Mouse (Mus musculus) heart, embryonic 14.5 days (tissue): ENCODE measurements around the gene F2. TPM values are rescaled to one million over a fixed set of nuclear protein-coding genes. Genes with fewer than 3 reads are reported as not detected.
A peak's percentile ranks its signal among the peaks of the same experiment; 100 is the strongest.

Experiments used
- ATAC-seq: fragments of 200-750 bp; cut with Nextera tagmentation; 2 replicates; pipeline ENCODE4 v1.8.0; 2017; ENCODE audit warnings: low read depth, moderate TSS enrichment; ENCODE audit not compliant: insufficient number of reproducible peaks, insufficient read depth, low FRiP score
- H3K27ac ChIP-seq, 2 experiments: fragments of 200-500 bp in 1 of 2; fragments of 300-500 bp in 1 of 2; sonication (generic) in 1 of 2; replicated peaks in 1 of 2; 2 replicates each; pipeline ENCODE4 v1.5.1; 2012 to 2014; ENCODE audit warnings: low read depth in 2 of 2, low read length in 2 of 2, control low read depth in 1 of 2, mild to moderate bottlenecking in 1 of 2, mixed read lengths in 1 of 2; ENCODE audit not compliant: control insufficient read depth in 1 of 2, insufficient read depth in 1 of 2
- H3K27me3 ChIP-seq: fragments of 300-500 bp; sonication (generic); 2 replicates; pipeline ENCODE4 v1.6.1; 2014; ENCODE audit warnings: mild to moderate bottlenecking, low read length, control low read depth; ENCODE audit not compliant: control insufficient read depth, insufficient read depth
- H3K36me3 ChIP-seq: fragments of 300-500 bp; sonication (generic); 2 replicates; pipeline ENCODE4 v1.6.1; 2014; ENCODE audit warnings: mild to moderate bottlenecking, control low read depth, low read length, mixed read lengths; ENCODE audit not compliant: control insufficient read depth, insufficient read depth
- H3K4me1 ChIP-seq, 2 experiments: fragments of 200-500 bp in 1 of 2; fragments of 300-500 bp in 1 of 2; sonication (generic) in 1 of 2; 2 replicates each; pipeline ENCODE4 v1.6.1; 2012 to 2014; ENCODE audit warnings: low read length in 2 of 2, control low read depth in 1 of 2, mixed read lengths in 1 of 2; ENCODE audit not compliant: control insufficient read depth in 2 of 2, insufficient read depth in 2 of 2
- H3K4me2 ChIP-seq: fragments of 300-500 bp; sonication (generic); 2 replicates; pipeline ENCODE4 v1.6.1; 2014; ENCODE audit warnings: mild to moderate bottlenecking, low read length
- H3K4me3 ChIP-seq, 2 experiments: fragments of 200-500 bp in 1 of 2; fragments of 300-500 bp in 1 of 2; sonication (generic) in 1 of 2; 2 replicates each; pipeline ENCODE4 v1.5.1; 2012 to 2014; ENCODE audit warnings: low read length in 2 of 2, mild to moderate bottlenecking in 2 of 2, control low read depth in 1 of 2, low read depth in 1 of 2, moderate library complexity in 1 of 2; ENCODE audit not compliant: control insufficient read depth in 1 of 2, insufficient read depth in 1 of 2
- H3K9ac ChIP-seq: fragments of 300-500 bp; sonication (generic); 2 replicates; pipeline ENCODE4 v1.6.1; 2014; ENCODE audit warnings: mild to moderate bottlenecking, low read length
- H3K9me3 ChIP-seq: fragments of 300-500 bp; sonication (generic); 2 replicates; pipeline ENCODE4 v1.6.1; 2016; ENCODE audit warnings: low read length, control low read depth; ENCODE audit not compliant: control insufficient read depth
- WGBS: fragments of 180-500 bp; shearing (Covaris S2); extraction: QIAGEN DNeasy Blood & Tissue Kit; methylation state at CpG from one replicate; pipeline ENCODE4 v1.1.7; 2014; 5-methylcytosine and 5-hydroxymethylcytosine counted together
- polyA plus RNA-seq: library from polyadenylated mRNA; unstranded; fragments of >200 nt; fragmentation: Nextera tagmentation; extraction: Ambion mirVana; gene quantifications from 2 replicates; pipeline ENCODE4 v1.2.1, GENCODE M21; 2014

Gene F2
- polyA plus RNA-seq, 1 experiment from 2014 or later, result 0.23 TPM

DNA sequence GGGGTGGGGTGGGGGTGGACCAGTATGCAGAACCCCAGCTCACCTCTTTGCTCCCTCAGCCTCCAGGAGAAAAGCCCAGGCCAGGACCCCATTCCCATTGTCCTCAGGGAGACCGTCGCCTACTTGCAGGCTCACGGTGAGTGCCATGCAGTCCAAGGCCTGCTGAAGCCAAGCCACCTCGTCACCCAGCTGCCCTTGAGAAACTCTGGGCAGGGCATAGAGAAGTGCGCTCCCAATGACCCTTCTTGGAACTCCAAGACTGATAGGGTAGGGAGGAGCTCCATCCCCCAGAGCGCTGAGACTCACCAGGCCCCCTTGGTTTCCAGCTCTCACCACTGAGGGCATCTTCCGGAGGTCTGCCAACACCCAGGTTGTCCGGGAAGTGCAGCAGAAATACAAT lies 33.1 kb upstream of the F2 start:
- H3K9me3 ChIP-seq, result no peaks in the 10 kb centered on the region
- peaks cover 92% of the 10 kb centered on the region for H3K36me3 ChIP-seq
- no peak overlapping the region for H3K4me3 ChIP-seq
- H3K27ac ChIP-seq, result no peak overlapping the region
- no peak overlapping the region for H3K4me2 ChIP-seq
- 86% methylated on average over 8 of the region's 8 CpGs for WGBS
- no peak for ATAC-seq
- H3K9ac ChIP-seq, result no peak overlapping the region
- peaks cover 4 to 5% of the 10 kb centered on the region in 2 experiments; a peak in 3 of 4 replicates for H3K4me1 ChIP-seq
- H3K27me3 ChIP-seq, result no peaks in the 10 kb centered on the region

DNA sequence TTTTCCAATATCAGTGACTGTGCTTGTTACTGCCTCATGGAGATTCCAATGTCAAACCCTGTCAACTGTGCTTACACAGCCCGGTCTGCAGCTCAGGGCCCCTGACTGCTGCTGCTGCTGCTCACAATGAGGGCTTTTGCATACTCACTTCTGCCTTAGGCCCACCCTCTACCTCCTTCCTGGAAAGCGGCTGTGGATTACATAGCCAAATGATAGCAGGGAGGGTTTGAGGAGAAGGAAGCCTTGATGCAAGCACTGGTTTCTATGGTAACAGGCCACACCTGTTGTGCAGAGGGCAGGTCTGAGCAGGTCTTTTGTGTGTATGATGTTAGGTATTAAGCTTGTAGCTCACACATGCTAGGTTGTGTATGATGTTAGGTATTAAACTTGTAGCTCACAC lies 31.5 kb upstream of the F2 start:
- H3K9me3 ChIP-seq, result no peaks in the 10 kb centered on the region
- H3K27ac ChIP-seq, result no peak overlapping the region
- H3K36me3 ChIP-seq, result peaks cover 94% of the 10 kb centered on the region
- H3K27me3 ChIP-seq, result no peaks in the 10 kb centered on the region
- no peak overlapping the region for H3K9ac ChIP-seq
- H3K4me2 ChIP-seq, result no peak overlapping the region
- 54% methylated on average over 2 of the region's 2 CpGs for WGBS
- no peak overlapping the region for H3K4me3 ChIP-seq
- H3K4me1 ChIP-seq, result peaks cover 4 to 5% of the 10 kb centered on the region in 2 experiments; a peak in 3 of 4 replicates
- ATAC-seq, result no peak

DNA sequence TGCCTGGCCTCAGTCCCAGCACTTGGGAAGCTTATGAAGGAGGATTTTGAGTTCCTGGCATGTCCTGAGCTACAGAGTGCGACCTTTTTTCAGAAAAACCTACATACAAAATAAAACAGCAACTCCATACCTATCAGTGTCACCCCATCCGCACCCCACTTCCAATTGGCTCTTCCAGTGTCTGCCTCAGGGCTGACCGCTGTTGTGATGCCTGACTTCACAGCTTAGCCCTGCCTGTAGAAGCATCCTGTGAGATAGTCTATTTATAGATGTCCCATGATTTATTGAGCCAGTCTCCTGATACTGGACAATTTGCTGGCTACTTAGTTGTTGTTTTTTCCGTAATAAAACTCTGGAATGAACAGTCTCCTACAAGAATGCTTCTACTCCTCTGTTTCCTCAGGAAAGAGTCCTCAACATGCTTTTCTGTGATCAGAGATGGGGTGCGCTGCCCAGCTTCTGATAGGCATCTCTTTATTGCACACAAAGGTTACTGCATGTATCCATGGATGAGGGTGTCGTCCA lies 30.2 kb upstream of the F2 start:
- H3K4me2 ChIP-seq, result no peak overlapping the region
- H3K4me3 ChIP-seq, result no peak overlapping the region
- 79% methylated on average over 6 of the region's 6 CpGs for WGBS
- no peaks in the 10 kb centered on the region for H3K9me3 ChIP-seq
- ATAC-seq, result no peak
- no peak overlapping the region for H3K27ac ChIP-seq
- no peaks in the 10 kb centered on the region for H3K27me3 ChIP-seq
- no peak overlapping the region for H3K9ac ChIP-seq
- H3K36me3 ChIP-seq, result peaks cover 94% of the 10 kb centered on the region
- H3K4me1 ChIP-seq, result peaks cover 4 to 5% of the 10 kb centered on the region in 2 experiments; a peak in 3 of 4 replicates

DNA sequence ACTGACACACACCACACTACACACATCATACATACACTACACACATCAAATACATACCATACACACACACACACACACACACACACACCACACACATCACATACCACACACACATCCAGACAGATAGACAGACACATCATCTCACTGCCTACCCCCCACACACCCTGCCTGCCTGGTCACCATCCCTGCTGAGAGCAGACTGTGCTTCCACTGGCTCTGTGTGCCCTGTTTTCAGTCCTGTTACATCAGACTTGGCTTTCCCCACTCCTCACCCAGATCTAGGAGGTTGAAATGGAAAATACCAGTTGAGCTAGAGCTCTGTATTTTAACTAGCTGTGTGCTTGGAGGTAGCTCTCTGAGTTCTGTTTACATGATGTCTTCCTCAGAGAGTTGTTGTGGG lies 28.6 kb upstream of the F2 start:
- ATAC-seq, result no peak
- H3K9ac ChIP-seq, result no peak overlapping the region
- peaks cover 4 to 5% of the 10 kb centered on the region in 2 experiments; a peak in 3 of 4 replicates for H3K4me1 ChIP-seq
- no peaks in the 10 kb centered on the region for H3K9me3 ChIP-seq
- no peaks in the 10 kb centered on the region for H3K27me3 ChIP-seq
- peaks cover 93% of the 10 kb centered on the region for H3K36me3 ChIP-seq
- no peak overlapping the region for H3K4me2 ChIP-seq
- H3K4me3 ChIP-seq, result no peak overlapping the region
- H3K27ac ChIP-seq, result no peak overlapping the region

DNA sequence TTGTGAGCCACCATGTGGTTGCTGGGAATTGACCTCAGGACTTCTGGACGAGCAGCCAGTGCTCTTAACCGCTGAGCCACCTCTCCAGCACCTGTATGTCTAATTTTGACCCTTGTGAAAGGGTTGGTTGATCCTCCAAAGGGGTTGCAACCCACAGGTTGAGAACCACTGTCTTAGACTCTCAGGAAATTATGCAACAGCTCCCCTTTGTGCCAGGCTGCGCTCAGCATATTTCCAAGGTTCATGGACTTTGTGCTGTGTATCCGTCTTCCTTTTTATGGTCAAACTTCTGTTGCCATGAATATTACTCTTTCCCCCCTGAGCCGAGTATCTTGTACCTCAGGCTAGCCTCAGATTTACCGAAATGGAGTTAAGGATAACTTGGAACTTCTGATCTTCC lies 24.8 kb upstream of the F2 start:
- H3K9me3 ChIP-seq, result no peaks in the 10 kb centered on the region
- no peak overlapping the region for H3K4me2 ChIP-seq
- H3K4me3 ChIP-seq, result no peak overlapping the region
- WGBS, result 93% methylated on average over 6 of the region's 6 CpGs
- H3K4me1 ChIP-seq, result peaks cover 9 to 11% of the 10 kb centered on the region in 2 experiments
- H3K27me3 ChIP-seq, result no peaks in the 10 kb centered on the region
- H3K9ac ChIP-seq, result no peak overlapping the region
- peaks cover 94% of the 10 kb centered on the region for H3K36me3 ChIP-seq
- H3K27ac ChIP-seq, result no peak overlapping the region
- ATAC-seq, result no peak

DNA sequence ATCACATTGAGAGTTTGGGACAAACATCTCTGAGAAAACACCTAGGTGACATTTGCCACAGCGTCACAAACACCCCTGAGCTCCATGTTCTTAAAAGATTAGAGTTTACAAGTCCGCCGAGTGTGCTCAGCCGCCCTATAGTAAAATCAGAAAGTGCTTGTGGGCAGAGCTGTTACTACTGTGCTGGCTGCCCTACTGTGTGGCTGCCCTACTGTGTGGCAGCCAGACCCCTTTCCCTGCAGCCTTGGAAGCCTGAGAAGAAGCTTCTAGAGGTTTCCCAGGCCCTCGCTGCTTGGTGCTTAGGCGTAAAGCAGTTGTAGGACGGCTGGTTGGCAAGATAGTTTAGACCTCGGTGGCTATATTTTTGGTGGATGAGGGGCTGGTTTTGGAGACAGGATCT lies 23.4 kb upstream of the F2 start:
- Histone ChIP-seq H3K9ac (no peak overlapping the region), H3K4me3 (no peak overlapping the region), H3K27ac (no peak overlapping the region), H3K4me2 (no peak overlapping the region), H3K4me1 (peaks cover 19 to 25% of the 10 kb centered on the region in 2 experiments), H3K9me3 (no peaks in the 10 kb centered on the region), H3K36me3 (peaks cover 98% of the 10 kb centered on the region), H3K27me3 (no peaks in the 10 kb centered on the region)
- WGBS, result 91% methylated on average over 8 of the region's 8 CpGs
- ATAC-seq, result no peak

DNA sequence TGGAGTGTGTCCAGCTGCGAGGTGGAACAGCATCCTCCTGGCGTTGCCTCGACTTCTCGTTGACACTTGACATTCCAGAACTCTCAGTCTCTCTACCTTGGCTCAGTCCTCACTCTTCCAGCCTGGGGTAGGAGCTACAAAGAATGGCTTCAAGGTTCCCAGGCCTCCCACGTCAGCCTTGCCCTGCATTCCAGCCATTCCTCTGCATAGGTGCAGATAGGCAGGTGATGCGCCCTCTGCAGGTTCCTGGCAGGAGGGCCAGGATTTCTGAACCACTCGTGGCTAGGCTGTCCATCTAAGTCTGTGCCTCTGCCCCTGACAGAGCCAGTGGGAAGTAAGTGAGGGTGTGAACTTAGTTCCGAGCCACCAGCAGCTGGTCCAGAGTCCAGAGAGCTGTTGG lies 20.6 kb upstream of the F2 start:
- no peaks in the 10 kb centered on the region for H3K27me3 ChIP-seq
- no peak overlapping the region for H3K4me3 ChIP-seq
- H3K36me3 ChIP-seq, result peaks cover 84% of the 10 kb centered on the region
- H3K4me2 ChIP-seq, result peak overlapping the region; percentile 19
- no peak overlapping the region for H3K9ac ChIP-seq
- WGBS, result 44% methylated on average over 8 of the region's 8 CpGs
- no peaks in the 10 kb centered on the region for H3K9me3 ChIP-seq
- peak overlapping the region; percentile 25 to 75; a peak in 2 of 4 replicates for H3K27ac ChIP-seq
- peaks cover 32 to 47% of the 10 kb centered on the region in 2 experiments for H3K4me1 ChIP-seq
- no peak for ATAC-seq

DNA sequence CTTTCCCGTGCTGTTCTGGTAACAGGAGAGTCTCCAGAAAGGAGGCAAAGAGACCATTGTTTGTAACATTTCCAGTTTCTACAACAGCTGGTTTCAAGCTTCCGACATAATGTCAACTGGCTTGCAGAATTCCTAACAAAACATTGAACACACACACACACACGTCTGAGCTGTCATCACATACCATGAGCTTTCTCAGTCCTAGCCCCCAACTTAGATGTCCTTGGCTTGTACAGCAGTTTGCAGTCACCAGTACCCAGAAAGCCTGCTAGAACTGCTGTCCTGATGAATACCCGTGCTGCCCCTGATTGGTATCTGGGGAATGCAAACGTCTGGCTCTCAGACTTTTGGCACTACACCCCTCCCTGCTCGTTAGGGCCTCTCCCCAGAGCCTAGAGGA lies 19.6 kb upstream of the F2 start:
- Histone ChIP-seq H3K27me3 (no peaks in the 10 kb centered on the region), H3K27ac (peak overlapping the region; percentile 75 to 85), H3K4me1 (peaks cover 34 to 56% of the 10 kb centered on the region in 2 experiments), H3K9me3 (no peaks in the 10 kb centered on the region), H3K4me2 (peak overlapping the region; percentile 19), H3K4me3 (no peak overlapping the region), H3K36me3 (peaks cover 74% of the 10 kb centered on the region), H3K9ac (peak overlapping the region; percentile 35)
- 19% methylated on average over 6 of the region's 6 CpGs for whole genome bisulfite sequencing
- ATAC-seq, result peak; percentile 32; the same call in 1 of the 2 replicates
